Mouse (Mus musculus) CH12.LX (cell line): Measurements from ENCODE around the gene Pdzrn4.

Experiments used
- CHD1 ChIP-seq: IDR thresholded peaks from 2 replicates; pipeline ENCODE4 v1.6.1; 2012; ENCODE audit warnings: low read depth, low read length, improper control_type of control experiment, inconsistent platforms
- CTCF ChIP-seq, 2 experiments: IDR thresholded peaks in 1 of 2; conservative IDR thresholded peaks in 1 of 2; 2 replicates each; pipeline ENCODE4 v1.5.1; 2011 to 2012; ENCODE audit warnings: low read depth in 2 of 2, low read length in 2 of 2, improper control_type of control experiment in 1 of 2, inconsistent platforms in 1 of 2, mild to moderate bottlenecking in 1 of 2, moderate library complexity in 1 of 2
- EP300 ChIP-seq: IDR thresholded peaks from 2 replicates; pipeline ENCODE4 v1.6.1; 2011; ENCODE audit warnings: low read length, improper control_type of control experiment
- ETS1 ChIP-seq: conservative IDR thresholded peaks from 2 replicates; pipeline ENCODE4 v1.6.1; 2012; ENCODE audit warnings: low read depth, mild to moderate bottlenecking, inconsistent platforms, low read length, improper control_type of control experiment, moderate library complexity
- HCFC1 ChIP-seq: IDR thresholded peaks from 2 replicates; pipeline ENCODE4 v1.6.1; 2012; ENCODE audit warnings: low read depth, mild to moderate bottlenecking, inconsistent platforms, low read length, improper control_type of control experiment
- MAX ChIP-seq: IDR thresholded peaks from 2 replicates; pipeline ENCODE4 v1.6.1; 2011; ENCODE audit warnings: low read length, improper control_type of control experiment
- NRF1 ChIP-seq: IDR thresholded peaks from 2 replicates; pipeline ENCODE4 v1.6.1; 2014; ENCODE audit warnings: low read depth, mild to moderate bottlenecking, inconsistent platforms, low read length, improper control_type of control experiment, moderate library complexity
- POLR2A ChIP-seq: IDR thresholded peaks from 2 replicates; pipeline ENCODE4 v1.6.1; 2011; ENCODE audit warnings: low read depth, mild to moderate bottlenecking, improper control_type of control experiment, low read length
- RAD21 ChIP-seq: IDR thresholded peaks from 2 replicates; pipeline ENCODE4 v1.6.1; 2011; ENCODE audit warnings: low read depth, mild to moderate bottlenecking, low read length, improper control_type of control experiment, moderate library complexity
- RCOR1 ChIP-seq: conservative IDR thresholded peaks from 2 replicates; pipeline ENCODE4 v1.6.1; 2012; ENCODE audit warnings: low read depth, mild to moderate bottlenecking, inconsistent platforms, low read length, improper control_type of control experiment
- SMC3 ChIP-seq: IDR thresholded peaks from 2 replicates; pipeline ENCODE4 v1.6.1; 2011; ENCODE audit warnings: low read depth, low read length, improper control_type of control experiment
- USF1 ChIP-seq: IDR thresholded peaks from 2 replicates; pipeline ENCODE4 v1.6.1; 2014; ENCODE audit warnings: low read depth, mild to moderate bottlenecking, inconsistent platforms, low read length, improper control_type of control experiment
- ZC3H11A ChIP-seq: IDR thresholded peaks from 2 replicates; pipeline ENCODE4 v1.6.1; 2012; ENCODE audit warnings: low read depth, mild to moderate bottlenecking, inconsistent platforms, low read length, improper control_type of control experiment

DNA sequence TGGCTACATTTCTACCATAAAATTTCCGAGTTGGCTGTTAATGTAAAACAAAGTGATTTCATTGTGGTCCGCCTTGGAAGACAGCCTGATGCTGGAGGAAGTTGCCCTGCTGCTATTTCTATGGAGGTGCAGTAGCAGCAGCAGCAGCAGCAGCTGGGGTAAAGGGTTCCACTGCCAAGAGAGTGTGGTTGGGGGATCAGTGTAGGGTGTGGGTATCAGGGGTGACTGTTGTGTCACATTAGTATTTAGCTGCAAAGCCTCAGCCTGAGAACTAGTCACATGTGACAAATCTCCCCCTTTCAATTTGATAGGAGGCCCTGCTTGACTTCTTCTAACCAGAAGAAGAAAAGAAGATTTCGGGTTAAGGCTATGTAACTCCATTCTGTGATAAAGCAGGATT lies 183.5 kb downstream of the Pdzrn4 start:
- no peak for TF ChIP-seq MAX
- TF ChIP-seq SMC3: no peak
- TF ChIP-seq ETS1: no peak
- TF ChIP-seq POLR2A: no peak
- TF ChIP-seq CTCF (conservative IDR thresholded peaks at IDR 0.05 in 1 of 2, IDR thresholded peaks at IDR 0.05 in 1 of 2; ENCODE audit: low read depth in 2 of 2, low read length in 2 of 2): no peak
- no peak for TF ChIP-seq EP300
- no peak for TF ChIP-seq RAD21
- no peak for TF ChIP-seq HCFC1
- TF ChIP-seq USF1: no peak
- TF ChIP-seq NRF1: no peak
- TF ChIP-seq RCOR1: no peak
- no peak for TF ChIP-seq ZC3H11A
- no peak for TF ChIP-seq CHD1
